Mouse (Mus musculus) CD4-positive, CD25-positive, alpha-beta regulatory T cell, adult 2 months (primary cell): ENCODE data around the gene Ptpn12.
"Not testable (repeated sequence)": the region's sequence is repeated elsewhere in the genome, so short reads cannot be mapped to it uniquely, and the experiment has no call there.

ENCODE experiments used
- DNase-seq: peaks from one replicate; pipeline ENCODE4 v3.0.0-alpha.2; 2012; ENCODE audit warnings: low read depth, low spot score

Gene Ptpn12

GRCm38 (mm10) chr5:20951666-20952281 lies 103.9 kb downstream of the Ptpn12 start:
- peak; percentile 96 for DNase-seq

GRCm38 (mm10) chr5:20950855-20951650 lies 104.7 kb downstream of the Ptpn12 start:
- peak; percentile 64 for DNase-seq

- peak; percentile 59 for DNase-seq
Observed at GRCm38 (mm10) chr5:20950516-20950854, 105.2 kb downstream of the Ptpn12 start.

- no peak for DNase-seq
Observed at GRCm38 (mm10) chr5:20950093-20950492, 105.6 kb downstream of the Ptpn12 start.

- no peak for DNase-seq
Observed at GRCm38 (mm10) chr5:20946906-20947305, 108.8 kb downstream of the Ptpn12 start.

GRCm38 (mm10) chr5:20944961-20945748 lies 110.6 kb downstream of the Ptpn12 start:
- DNase-seq = peak; percentile 79

- not testable (repeated sequence) for DNase-seq
Observed at GRCm38 (mm10) chr5:20943791-20944190, 111.9 kb downstream of the Ptpn12 start.

GRCm38 (mm10) chr5:20942523-20942922 lies 113.2 kb downstream of the Ptpn12 start:
- no peak for DNase-seq

- peak; percentile 66 for DNase-seq
Observed at GRCm38 (mm10) chr5:20941205-20941604, 114.5 kb downstream of the Ptpn12 start.

GRCm38 (mm10) chr5:20940696-20941095 lies 115.0 kb downstream of the Ptpn12 start:
- no peak for DNase-seq

- no peak for DNase-seq
Observed at GRCm38 (mm10) chr5:20940040-20940571, 115.6 kb downstream of the Ptpn12 start.

- peak; percentile 31 for DNase-seq
Observed at GRCm38 (mm10) chr5:20938523-20938922, 117.2 kb downstream of the Ptpn12 start.
